20 mouse cellular contexts compared by ENCODE assay signal in the genomic region with DNA sequence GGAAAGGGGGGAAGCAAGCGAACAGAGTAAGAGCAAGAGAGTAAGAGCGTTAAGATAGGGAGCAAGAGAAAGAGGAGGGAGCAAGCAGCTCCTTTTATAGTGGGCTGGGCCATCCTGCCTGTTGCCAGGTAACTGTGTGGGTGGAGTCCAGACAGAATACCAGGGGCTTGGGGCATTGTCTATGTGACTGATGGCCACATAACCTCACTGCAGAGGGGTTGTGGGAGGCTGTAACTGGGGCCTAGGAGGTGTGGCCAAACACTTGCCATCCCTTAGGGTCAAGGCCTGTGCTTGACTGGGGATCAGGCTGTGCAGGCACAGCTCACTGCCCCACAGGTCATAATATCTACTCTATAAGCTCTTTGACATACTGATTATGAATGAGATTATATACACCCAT.
DNase-seq lines count a peak whose midpoint lies in the region; ATAC-seq and TF ChIP-seq lines count a peak whose summit lies in the region.
"Had no signal": no experiment of that assay in that cellular context is flagged by ENCODE, and none has a peak within 500 bp of the region (broad histone marks: within the 10 kb centered on the region; RNA-seq: fewer than 3 reads in every experiment).

No protein-coding gene starts in this region.

- no peak for TF ChIP-seq CTCF in midbrain, postnatal 0 days (IDR thresholded peaks at IDR 0.05)
- TF ChIP-seq CTCF in thymus, adult 2 months (IDR thresholded peaks at IDR 0.05; ENCODE audit: borderline replicate concordance, control insufficient read depth, extremely low read depth, insufficient read depth, low read length, poor library complexity): no peak

- H3K4me2 ChIP-seq in hindbrain, embryonic 11.5 days (replicated peaks; ENCODE audit: low read depth, low read length): no peak overlapping the region
- no peak overlapping the region for H3K4me2 ChIP-seq in hindbrain, embryonic 16.5 days (ENCODE audit: low read length)
- H3K4me2 ChIP-seq in midbrain, embryonic 11.5 days: no peak overlapping the region
- no peak overlapping the region for H3K4me2 ChIP-seq in midbrain, postnatal 0 days (ENCODE audit: low read depth, low read length, poor library complexity, severe bottlenecking)
- H3K4me2 ChIP-seq: forebrain, embryonic 13.5 days; liver, embryonic 11.5 days had no signal

- H3K4me3 ChIP-seq in hindbrain, embryonic 11.5 days (ENCODE audit: low read depth, low read length): no peak overlapping the region
- H3K4me3 ChIP-seq in hindbrain, embryonic 16.5 days (ENCODE audit: low read length): no peak overlapping the region
- no peak overlapping the region for H3K4me3 ChIP-seq in midbrain, embryonic 11.5 days (ENCODE audit: low read depth, low read length)
- no peak overlapping the region for H3K4me3 ChIP-seq in midbrain, postnatal 0 days (ENCODE audit: low read depth, low read length)
- peak overlapping the region in 1 of 2 experiments; percentile 32; a peak in 1 of 4 replicates for H3K4me3 ChIP-seq in ES-E14 (ENCODE audit: insufficient read depth in 1 of 2, low read depth in 1 of 2, low read length in 2 of 2, poor library complexity in 1 of 2, severe bottlenecking in 1 of 2)
- H3K4me3 ChIP-seq in thymus, adult 2 months (ENCODE audit: control insufficient read depth, insufficient read depth, low read length): no peak overlapping the region
- H3K4me3 ChIP-seq: forebrain, embryonic 13.5 days; heart, adult 2 months had no signal

- DNase-seq in hindbrain, embryonic 11.5 days (ENCODE audit: low spot score): no peak
- no peak for DNase-seq in midbrain, embryonic 11.5 days (ENCODE audit: low spot score, missing footprints)
- no peak for DNase-seq in midbrain, postnatal 0 days (ENCODE audit: low spot score)
- DNase-seq in ES-E14 (ENCODE audit: low read depth, low spot score): peak; percentile 50
- peak; percentile 34 for DNase-seq in embryo, embryonic 9.5 days (ENCODE audit: extremely low spot score)
- DNase-seq in lung, postnatal 36 days: no peak
- no peak for DNase-seq in thymus, adult 2 months
- DNase-seq: adrenal gland, postnatal 14 days; cerebellum, postnatal 14 days; gastrocnemius, postnatal 14 days; heart, adult 2 months; kidney, adult 18-20 months; lung, adult 18-20 months; lung, postnatal 14 days; right cerebral cortex, adult 18-20 months; thymus, postnatal 14 days had no signal

- H3K9ac ChIP-seq in hindbrain, embryonic 11.5 days (ENCODE audit: low read depth, low read length): no peak overlapping the region
- no peak overlapping the region for H3K9ac ChIP-seq in hindbrain, embryonic 16.5 days (ENCODE audit: low read depth, low read length)
- no peak overlapping the region for H3K9ac ChIP-seq in midbrain, embryonic 11.5 days (ENCODE audit: low read length)
- no peak overlapping the region for H3K9ac ChIP-seq in midbrain, postnatal 0 days (replicated peaks; ENCODE audit: low read length, poor library complexity, severe bottlenecking)
- no peak overlapping the region for H3K9ac ChIP-seq in ES-E14 (ENCODE audit: insufficient read depth, low read depth, low read length, poor library complexity, severe bottlenecking)
- H3K9ac ChIP-seq: forebrain, embryonic 13.5 days had no signal

- in situ Hi-C loops in ES-E14 (cut with MboI; ENCODE audit: low sequenced_read_pairs in 2 of 2, unreplicated experiment in 2 of 2): no loop called here

- TF ChIP-seq POLR2A in thymus, adult 2 months (IDR thresholded peaks at IDR 0.05; ENCODE audit: control insufficient read depth, extremely low read depth, insufficient read depth, low read length, poor library complexity): no peak

- no peaks in the 10 kb centered on the region for H3K9me3 ChIP-seq in hindbrain, embryonic 11.5 days (ENCODE audit: control insufficient read depth, low read length)
- H3K9me3 ChIP-seq in hindbrain, embryonic 16.5 days (ENCODE audit: control insufficient read depth, low read length): no peaks in the 10 kb centered on the region
- no peaks in the 10 kb centered on the region for H3K9me3 ChIP-seq in midbrain, embryonic 11.5 days (ENCODE audit: control insufficient read depth, low read length)
- no peaks in the 10 kb centered on the region for H3K9me3 ChIP-seq in midbrain, postnatal 0 days (ENCODE audit: low read length)
- H3K9me3 ChIP-seq in ES-E14 (ENCODE audit: control insufficient read depth, insufficient read depth, low read depth, low read length): no peaks in the 10 kb centered on the region
- H3K9me3 ChIP-seq: forebrain, embryonic 13.5 days had no signal

- no peak overlapping the region for H3K27ac ChIP-seq in hindbrain, embryonic 11.5 days (ENCODE audit: low read depth, low read length)
- no peak overlapping the region for H3K27ac ChIP-seq in hindbrain, embryonic 16.5 days (ENCODE audit: low read depth, low read length)
- no peak overlapping the region for H3K27ac ChIP-seq in midbrain, embryonic 11.5 days (ENCODE audit: low read depth, low read length)
- no peak overlapping the region for H3K27ac ChIP-seq in midbrain, postnatal 0 days (ENCODE audit: low read depth, low read length)
- no peak overlapping the region for H3K27ac ChIP-seq in ES-E14 (ENCODE audit: insufficient read depth, low read depth, low read length, poor library complexity, severe bottlenecking)
- H3K27ac ChIP-seq in thymus, adult 2 months (ENCODE audit: control insufficient read depth, insufficient read depth, low read length): no peak overlapping the region
- H3K27ac ChIP-seq: forebrain, embryonic 13.5 days; heart, adult 2 months had no signal

- no peaks in the 10 kb centered on the region for H3K27me3 ChIP-seq in hindbrain, embryonic 11.5 days (ENCODE audit: control insufficient read depth, insufficient read depth, low read length)
- H3K27me3 ChIP-seq in hindbrain, embryonic 16.5 days (replicated peaks; ENCODE audit: control insufficient read depth, insufficient read depth, low read length): no peaks in the 10 kb centered on the region
- no peaks in the 10 kb centered on the region for H3K27me3 ChIP-seq in midbrain, embryonic 11.5 days (ENCODE audit: control insufficient read depth, insufficient read depth, low read length)
- no peaks in the 10 kb centered on the region for H3K27me3 ChIP-seq in midbrain, postnatal 0 days (ENCODE audit: insufficient read depth, low read length)
- no peaks in the 10 kb centered on the region for H3K27me3 ChIP-seq in thymus, adult 2 months (ENCODE audit: control insufficient read depth, insufficient read depth, low read length)
- H3K27me3 ChIP-seq: forebrain, embryonic 13.5 days; Patski had no signal

- ATAC-seq in hindbrain, embryonic 11.5 days (ENCODE audit: low FRiP score): peak; percentile 53
- no peak for ATAC-seq in hindbrain, embryonic 16.5 days
- ATAC-seq in midbrain, embryonic 11.5 days (ENCODE audit: low FRiP score): peak; percentile 40; the same call in 1 of the 2 replicates
- ATAC-seq in midbrain, postnatal 0 days (ENCODE audit: low FRiP score): no peak
- ATAC-seq: forebrain, embryonic 13.5 days; Patski had no signal

- H3K36me3 ChIP-seq in hindbrain, embryonic 11.5 days (ENCODE audit: control insufficient read depth, insufficient read depth, low read length): no peaks in the 10 kb centered on the region
- no peaks in the 10 kb centered on the region for H3K36me3 ChIP-seq in hindbrain, embryonic 16.5 days (ENCODE audit: control insufficient read depth, insufficient read depth, low read length)
- no peaks in the 10 kb centered on the region for H3K36me3 ChIP-seq in midbrain, embryonic 11.5 days (ENCODE audit: control insufficient read depth, insufficient read depth, low read length)
- no peaks in the 10 kb centered on the region for H3K36me3 ChIP-seq in midbrain, postnatal 0 days (ENCODE audit: insufficient read depth, low read length)
- no peaks in the 10 kb centered on the region for H3K36me3 ChIP-seq in ES-E14 (ENCODE audit: control insufficient read depth, insufficient read depth, low read length, poor library complexity, severe bottlenecking)
- no peaks in the 10 kb centered on the region for H3K36me3 ChIP-seq in thymus, adult 2 months (ENCODE audit: control insufficient read depth, insufficient read depth, low read length)

- 38% methylated on average over 2 of the region's 2 CpGs for whole genome bisulfite sequencing in hindbrain, embryonic 11.5 days
- WGBS in hindbrain, embryonic 16.5 days: 28% methylated on average over 2 of the region's 2 CpGs
- 41% methylated on average over 2 of the region's 2 CpGs for WGBS in midbrain, embryonic 11.5 days
- 27% methylated on average over 2 of the region's 2 CpGs for whole genome bisulfite sequencing in midbrain, postnatal 0 days
- 86% methylated on average over 2 of the region's 2 CpGs for WGBS in thymus, adult 2 months

- no peaks in the 10 kb centered on the region for H3K4me1 ChIP-seq in hindbrain, embryonic 11.5 days (replicated peaks; ENCODE audit: control insufficient read depth, insufficient read depth, low read length)
- no peaks in the 10 kb centered on the region for H3K4me1 ChIP-seq in hindbrain, embryonic 16.5 days (ENCODE audit: control insufficient read depth, insufficient read depth, low read depth, low read length)
- no peaks in the 10 kb centered on the region for H3K4me1 ChIP-seq in midbrain, embryonic 11.5 days (ENCODE audit: control insufficient read depth, insufficient read depth, low read length)
- no peaks in the 10 kb centered on the region for H3K4me1 ChIP-seq in midbrain, postnatal 0 days (ENCODE audit: insufficient read depth, low read length)
- H3K4me1 ChIP-seq in ES-E14 (ENCODE audit: control insufficient read depth in 2 of 2, insufficient read depth in 2 of 2, low read length in 2 of 2, poor library complexity in 1 of 2): peaks cover 0 to 10% of the 10 kb centered on the region in 2 experiments; a peak in 1 of 4 replicates
- H3K4me1 ChIP-seq in thymus, adult 2 months (replicated peaks; ENCODE audit: control insufficient read depth, insufficient read depth, low read length): peaks cover 9% of the 10 kb centered on the region
- H3K4me1 ChIP-seq: forebrain, embryonic 13.5 days had no signal

TF ChIP-seq in ES-E14, 5 proteins besides CTCF, POLR2A, EP300 and RAD21:
- TF ChIP-seq ZC3H11A (IDR thresholded peaks at IDR 0.05; ENCODE audit: borderline replicate concordance, low read depth, low read length) (no peak), ZNF384 (IDR thresholded peaks at IDR 0.05; ENCODE audit: low read depth, low read length) (no peak), MAFK (IDR thresholded peaks at IDR 0.05; ENCODE audit: insufficient read depth, low read depth, low read length) (no peak), HCFC1 (IDR thresholded peaks at IDR 0.05; ENCODE audit: borderline replicate concordance, insufficient read depth, low read length) (no peak), CHD2 (IDR thresholded peaks at IDR 0.05; ENCODE audit: low read depth, low read length) (no peak)

Comparison
In these comparisons a context has a peak if more than half of its experiments do, and no peak if none do; other contexts are left out.
1. ATAC-seq: peak in hindbrain, embryonic 11.5 days (single experiment) and midbrain, embryonic 11.5 days (single experiment); none in hindbrain, embryonic 16.5 days (single experiment) and midbrain, postnatal 0 days (single experiment).
2. DNase-seq: peak in ES-E14 (single experiment) and embryo, embryonic 9.5 days (single experiment); none in hindbrain, embryonic 11.5 days (single experiment), midbrain, embryonic 11.5 days (single experiment), midbrain, postnatal 0 days (single experiment), lung, postnatal 36 days (single experiment) and thymus, adult 2 months (single experiment).